Mouse (Mus musculus) adipose tissue, adult 10 weeks (tissue): ENCODE data around the gene Ankrd52. TPM values are rescaled to one million over a fixed set of nuclear protein-coding genes. Genes with fewer than 3 reads are reported as not detected.

Source experiments
- polyA plus RNA-seq: library from polyadenylated mRNA; stranded (reverse); fragments of 350-450 nt; fragmentation: Illumina TruSeq; extraction: RNeasy Lipid Tissue Mini Kit (QIAGEN cat#74804); gene quantifications from one replicate; pipeline ENCODE4 v1.2.3, GENCODE M21; 2014; ENCODE audit warnings: low read depth, low replicate concordance

Ankrd52 gene
- 26.0 TPM for polyA plus RNA-seq

GRCm38 (mm10) chr10:128376455-128377211 is at the start of gene Ankrd52:
Gene Ankrd52 (plus strand): TSS chr10:128377115.

GRCm38 (mm10) chr10:128337306-128338181 is 39.4 kb upstream of the Ankrd52 start, which contains the start of gene Cs:
Gene Cs (plus strand): TSS chr10:128337734.

GRCm38 (mm10) chr10:128368402-128369217 is 8.3 kb upstream of the Ankrd52 start, which contains the start of gene Coq10a:
Gene Coq10a (minus strand): TSS chr10:128368997.

GRCm38 (mm10) chr10:128401056-128401455 is 24.1 kb downstream of the Ankrd52 start, which contains the start of gene Slc39a5:
Gene Slc39a5 (minus strand): TSS chr10:128401229.

GRCm38 (mm10) chr10:128411211-128412054 is 34.5 kb downstream of the Ankrd52 start, which contains the start of the genes Nabp2 and Rnf41:
Gene Nabp2 (minus strand): TSS chr10:128411492.
Gene Rnf41 (plus strand): TSS chr10:128411657.

Other genes with a start within 250 kb of the Ankrd52 start
- 87.6 TPM for gene Rbms2, start 196.8 kb upstream of the Ankrd52 start, polyA plus RNA-seq
- gene Gls2, start 182.7 kb upstream of the Ankrd52 start, polyA plus RNA-seq: 0.81 TPM
- 9.3 TPM for gene Spryd4, start 165.3 kb upstream of the Ankrd52 start, polyA plus RNA-seq
- not detected for gene Mip, start 151.3 kb upstream of the Ankrd52 start, polyA plus RNA-seq
- gene Timeless, start 145.1 kb upstream of the Ankrd52 start, polyA plus RNA-seq: 5.1 TPM
- gene Apon, start 123.0 kb upstream of the Ankrd52 start, polyA plus RNA-seq: not detected
- gene Apof, start 108.4 kb upstream of the Ankrd52 start, polyA plus RNA-seq: not detected
- gene Stat2, start 106.6 kb upstream of the Ankrd52 start, polyA plus RNA-seq: 29.3 TPM
- 0.52 TPM for gene Il23a, start 78.4 kb upstream of the Ankrd52 start, polyA plus RNA-seq
- 18.7 TPM for gene Pan2, start 73.8 kb upstream of the Ankrd52 start, polyA plus RNA-seq
- gene Cnpy2, start 54.7 kb upstream of the Ankrd52 start, polyA plus RNA-seq: 146 TPM
- gene Cs, start 39.4 kb upstream of the Ankrd52 start, polyA plus RNA-seq: 162 TPM
- gene Coq10a, start 8.1 kb upstream of the Ankrd52 start, polyA plus RNA-seq: 39.7 TPM
- gene Slc39a5, start 24.1 kb downstream of the Ankrd52 start, polyA plus RNA-seq: 0.30 TPM
- gene Nabp2, start 34.4 kb downstream of the Ankrd52 start, polyA plus RNA-seq: 47.3 TPM
- 33.2 TPM for gene Rnf41, start 34.5 kb downstream of the Ankrd52 start, polyA plus RNA-seq
- gene Smarcc2, start 82.1 kb downstream of the Ankrd52 start, polyA plus RNA-seq: 105 TPM
- 1,629 TPM for gene Myl6, start 117.0 kb downstream of the Ankrd52 start, polyA plus RNA-seq
- gene Myl6b, start 121.6 kb downstream of the Ankrd52 start, polyA plus RNA-seq: 5.5 TPM
- 98.5 TPM for gene Esyt1, start 148.8 kb downstream of the Ankrd52 start, polyA plus RNA-seq
- 9.8 TPM for gene Zc3h10, start 170.7 kb downstream of the Ankrd52 start, polyA plus RNA-seq
- gene Rpl41, start 172.2 kb downstream of the Ankrd52 start, polyA plus RNA-seq: 2,778 TPM
- gene Pa2g4, start 188.9 kb downstream of the Ankrd52 start, polyA plus RNA-seq: 63.0 TPM
- 32.3 TPM for gene Erbb3, start 212.5 kb downstream of the Ankrd52 start, polyA plus RNA-seq
- 1,498 TPM for gene Rps26, start 249.6 kb downstream of the Ankrd52 start, polyA plus RNA-seq